Mouse (Mus musculus): ENCODE results near the gene Rpl36al.

Gene Rpl36al

GRCm38 (mm10) chr12:69159578-69159940 lies 24.3 kb downstream of the Rpl36al start:
- peak; percentile 98 for DNase-seq (ENCODE audit: extremely low spot score, low read depth, low spot score)

- peak; percentile 100 for DNase-seq (ENCODE audit: extremely low spot score, low read depth, low spot score)
These were observed 24.9 kb downstream of the Rpl36al start, which contains the start of gene Rps29 for GRCm38 (mm10) chr12:69158765-69159577. Rps29 (minus strand) TSS chr12:69159186.

DNA sequence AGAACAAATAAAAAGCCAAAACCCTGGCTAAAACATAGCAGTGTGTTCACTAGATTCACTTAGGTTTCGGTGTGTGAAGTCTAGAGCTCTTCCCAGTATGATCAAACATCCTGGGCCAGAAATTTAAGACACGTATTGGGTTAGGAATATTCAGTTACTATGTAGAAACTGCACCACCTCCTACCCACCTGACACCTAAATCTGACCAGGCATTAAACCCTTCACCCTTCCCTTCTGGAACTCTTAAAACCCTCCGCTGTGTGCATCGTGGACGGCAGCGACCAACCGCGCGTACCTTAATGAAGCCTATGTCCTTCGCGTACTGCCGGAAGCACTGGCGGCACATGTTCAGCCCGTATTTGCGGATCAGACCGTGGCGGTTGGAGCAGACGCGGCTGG lies 25.5 kb downstream of the Rpl36al start:
- no peak for DNase-seq (ENCODE audit: extremely low spot score, low read depth, low spot score)

DNA sequence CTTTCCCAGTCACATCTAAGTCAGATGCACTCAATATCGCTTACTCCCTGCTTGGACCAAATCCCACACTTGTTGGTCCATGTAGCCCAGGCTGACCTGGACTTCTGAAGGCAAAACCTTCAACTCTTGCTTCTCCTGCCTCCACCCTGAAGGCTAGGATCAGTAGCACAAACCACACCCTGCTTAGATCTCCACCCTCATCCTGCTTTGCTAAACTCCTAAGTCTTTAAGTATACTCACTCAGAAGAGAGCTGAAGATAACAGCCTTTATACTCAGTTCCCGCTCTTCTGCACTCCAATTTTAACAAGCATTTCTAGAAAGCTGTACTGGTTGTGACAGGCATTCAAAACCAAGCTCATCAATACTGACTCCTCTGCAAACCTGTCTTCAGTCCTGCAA lies 26.8 kb downstream of the Rpl36al start:
- DNase-seq (ENCODE audit: extremely low spot score, low read depth, low spot score): no peak

- no peak for DNase-seq (ENCODE audit: extremely low spot score, low read depth, low spot score)
These were observed 27.4 kb downstream of the Rpl36al start for GRCm38 (mm10) chr12:69156436-69156835.

DNA sequence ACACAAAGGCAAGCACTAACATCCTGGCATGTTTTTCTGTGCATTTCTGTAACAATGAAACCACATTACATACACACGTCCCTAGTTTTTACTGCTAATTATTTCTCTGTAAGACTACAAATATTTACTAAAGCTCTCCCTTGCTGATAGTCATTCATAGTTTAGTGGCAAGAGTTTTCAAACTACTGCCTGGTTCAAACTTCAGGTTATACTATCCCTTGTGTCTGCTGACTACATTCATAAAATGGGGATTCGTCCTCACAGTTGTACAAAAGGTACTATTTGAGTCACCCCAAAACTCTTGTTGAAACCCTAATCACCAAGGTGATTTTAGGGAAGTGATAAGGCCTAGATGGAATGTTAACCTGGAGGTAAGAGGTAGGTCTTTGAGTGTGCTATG lies 28.0 kb downstream of the Rpl36al start:
- DNase-seq (ENCODE audit: extremely low spot score, low read depth, low spot score): no peak

DNA sequence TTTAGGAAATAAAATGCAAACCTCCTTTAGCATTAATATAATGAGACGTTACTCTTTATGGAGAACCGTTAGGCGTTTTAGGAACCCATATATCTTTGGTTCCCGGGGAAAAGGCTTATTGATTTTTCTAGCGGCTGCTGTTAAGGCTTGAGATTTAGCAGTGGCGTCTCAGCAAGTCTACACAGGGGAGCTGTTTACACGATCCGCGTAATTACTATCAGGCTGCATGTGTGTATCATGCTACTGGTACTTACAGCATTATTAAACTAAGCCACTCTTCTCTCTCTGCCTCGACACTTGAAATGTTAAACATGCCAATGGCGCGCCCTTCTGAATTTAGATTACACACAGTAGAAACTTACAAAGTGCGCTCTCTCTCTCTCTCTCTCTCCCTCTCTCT lies 33.8 kb downstream of the Rpl36al start:
- DNase-seq (ENCODE audit: extremely low spot score, low read depth, low spot score): no peak

DNA sequence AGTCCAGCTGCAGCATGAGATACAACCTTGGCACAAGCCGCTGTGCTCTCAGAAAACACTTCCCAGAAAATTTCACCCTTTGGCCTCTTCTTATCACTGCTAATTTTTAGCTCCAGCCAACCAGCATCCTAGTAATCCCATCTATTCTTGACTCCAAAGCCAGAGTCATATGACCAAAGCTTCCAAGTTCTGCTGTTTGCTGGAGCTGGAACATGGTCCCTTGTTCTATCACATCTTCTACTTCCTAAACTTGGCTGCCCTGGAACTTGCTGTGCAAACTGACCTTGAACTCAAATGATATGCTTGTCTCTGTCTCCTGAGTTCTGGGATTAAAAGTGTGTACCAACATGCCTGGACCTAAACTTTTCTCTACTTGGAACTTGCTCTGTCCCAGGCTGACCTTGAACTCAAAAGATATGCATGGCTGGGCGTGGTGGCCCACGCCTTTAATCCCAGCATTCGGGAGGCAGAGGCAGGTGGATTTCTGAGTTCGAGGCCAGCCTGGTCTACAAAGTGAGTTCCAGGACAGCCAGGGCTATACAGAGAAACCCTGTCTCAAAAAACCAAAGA lies 36.6 kb downstream of the Rpl36al start:
- no peak for DNase-seq (ENCODE audit: extremely low spot score, low read depth, low spot score)

GRCm38 (mm10) chr12:69143460-69143859 lies 40.4 kb downstream of the Rpl36al start:
- DNase-seq (ENCODE audit: extremely low spot score, low read depth, low spot score): no peak

DNA sequence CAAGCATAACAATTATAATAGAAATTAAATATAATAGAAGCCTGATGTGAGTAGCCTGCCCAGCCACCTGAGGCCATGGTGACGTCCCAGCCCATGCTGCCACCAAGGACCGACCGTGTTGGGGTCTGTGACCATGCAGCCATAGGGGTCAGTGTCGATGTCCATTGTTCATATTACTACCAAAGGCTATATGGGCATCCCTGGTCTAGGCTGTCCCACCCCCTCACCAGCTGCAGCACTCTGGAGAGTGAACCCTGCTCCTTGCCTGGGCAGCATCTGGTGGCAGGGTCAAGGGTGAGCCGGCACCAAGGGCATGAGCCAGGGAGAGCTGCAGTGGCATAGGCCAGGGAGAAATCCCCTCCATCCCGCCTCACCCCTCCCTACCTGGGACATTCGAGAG lies 44.0 kb downstream of the Rpl36al start:
- no peak for DNase-seq (ENCODE audit: extremely low spot score, low read depth, low spot score)

DNA sequence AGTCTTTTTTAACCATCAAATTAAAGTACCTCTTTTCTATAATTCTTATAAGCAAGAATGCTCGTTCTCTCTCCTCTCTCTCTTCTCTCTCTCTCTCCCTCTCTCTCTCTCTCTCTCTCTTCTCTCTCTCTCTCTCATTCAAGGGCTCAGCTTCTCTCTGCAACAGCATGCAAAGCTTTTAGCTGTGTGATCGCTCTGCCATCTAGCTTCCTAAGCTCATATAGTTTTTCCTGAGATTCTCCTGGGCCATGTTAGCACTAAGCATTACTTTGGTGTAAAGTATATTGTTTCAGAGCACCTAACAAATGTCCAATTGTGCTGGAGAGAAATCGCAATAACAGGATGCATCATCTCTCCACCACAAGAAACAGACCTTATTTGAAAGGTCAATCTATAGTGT lies 44.7 kb downstream of the Rpl36al start:
- DNase-seq (ENCODE audit: extremely low spot score, low read depth, low spot score): no peak
